Mouse (Mus musculus) brain, embryonic 18.5 days (tissue): ENCODE results near the gene Aars2.

Experiments used
- DNase-seq: peaks from one replicate; pipeline ENCODE4 v3.0.0-alpha.2; 2012; ENCODE audit warnings: low read depth, low spot score

The Aars2 gene

DNA sequence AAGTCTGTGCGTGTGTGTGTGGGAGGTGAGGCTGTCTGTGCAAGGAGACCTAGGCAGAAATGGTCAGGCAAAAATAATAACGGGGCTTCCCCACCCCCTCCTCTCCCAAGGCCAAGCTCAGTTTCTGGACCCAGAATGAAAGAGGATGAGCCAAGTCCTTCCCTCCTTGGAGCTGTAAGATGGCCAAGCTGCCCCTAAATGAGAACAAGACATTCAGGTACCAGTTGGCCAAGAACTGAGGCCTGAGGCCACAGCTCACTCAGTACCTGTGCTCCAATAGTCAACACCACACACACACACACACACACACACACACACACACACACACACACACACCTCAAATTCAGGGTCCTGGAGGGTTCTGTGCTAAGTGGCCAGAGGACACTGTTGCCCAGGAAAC is 36.1 kb downstream of the Aars2 start:
- no peak for DNase-seq

- no peak for DNase-seq
These were observed 36.5 kb downstream of the Aars2 start for GRCm38 (mm10) chr17:45543115-45543514.

- DNase-seq, result no peak
These were observed 37.6 kb downstream of the Aars2 start for GRCm38 (mm10) chr17:45544001-45544872.

DNA sequence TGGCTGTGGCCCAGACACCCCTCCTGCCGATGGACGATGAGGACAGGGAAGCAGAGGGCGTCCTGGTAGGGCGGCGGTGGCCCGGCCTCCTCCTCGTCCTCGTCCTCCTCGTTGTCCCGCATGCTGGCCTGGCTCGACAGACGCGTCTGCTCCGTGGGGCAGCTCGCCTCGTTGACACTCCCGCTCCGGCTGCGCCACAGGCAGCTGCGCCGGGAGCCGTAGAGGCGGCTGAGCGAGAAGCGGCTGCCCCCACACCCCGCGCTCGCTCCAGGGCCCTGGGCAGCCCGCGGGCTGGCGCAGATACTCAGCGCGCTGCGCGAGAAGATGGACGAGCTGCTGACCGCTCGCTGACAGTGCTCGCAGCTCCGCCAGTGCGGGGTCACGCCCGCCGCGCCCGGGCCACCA is 38.2 kb downstream of the Aars2 start:
- no peak for DNase-seq

GRCm38 (mm10) chr17:45545278-45545961 is 38.8 kb downstream of the Aars2 start:
- DNase-seq, result no peak

DNA sequence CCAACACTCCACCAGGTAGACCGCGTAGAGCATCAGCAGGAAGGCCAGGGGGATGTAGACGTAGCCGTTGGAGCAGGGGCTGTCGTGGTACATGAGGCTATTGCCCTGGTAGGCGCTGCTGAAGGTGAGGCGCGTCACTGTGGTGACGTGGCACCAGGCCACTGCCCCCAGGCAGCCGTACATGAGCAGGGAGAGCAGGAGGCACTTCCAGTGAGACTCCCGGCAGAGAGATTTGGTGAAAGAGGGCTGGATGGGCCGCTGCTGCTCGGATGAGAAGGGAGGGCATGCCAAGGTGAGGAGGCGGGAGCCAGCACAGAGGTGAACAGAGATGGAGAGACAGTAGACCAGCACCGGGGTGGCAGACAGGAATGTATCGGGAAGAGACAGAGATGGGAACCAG is 40.3 kb downstream of the Aars2 start:
- no peak for DNase-seq

DNA sequence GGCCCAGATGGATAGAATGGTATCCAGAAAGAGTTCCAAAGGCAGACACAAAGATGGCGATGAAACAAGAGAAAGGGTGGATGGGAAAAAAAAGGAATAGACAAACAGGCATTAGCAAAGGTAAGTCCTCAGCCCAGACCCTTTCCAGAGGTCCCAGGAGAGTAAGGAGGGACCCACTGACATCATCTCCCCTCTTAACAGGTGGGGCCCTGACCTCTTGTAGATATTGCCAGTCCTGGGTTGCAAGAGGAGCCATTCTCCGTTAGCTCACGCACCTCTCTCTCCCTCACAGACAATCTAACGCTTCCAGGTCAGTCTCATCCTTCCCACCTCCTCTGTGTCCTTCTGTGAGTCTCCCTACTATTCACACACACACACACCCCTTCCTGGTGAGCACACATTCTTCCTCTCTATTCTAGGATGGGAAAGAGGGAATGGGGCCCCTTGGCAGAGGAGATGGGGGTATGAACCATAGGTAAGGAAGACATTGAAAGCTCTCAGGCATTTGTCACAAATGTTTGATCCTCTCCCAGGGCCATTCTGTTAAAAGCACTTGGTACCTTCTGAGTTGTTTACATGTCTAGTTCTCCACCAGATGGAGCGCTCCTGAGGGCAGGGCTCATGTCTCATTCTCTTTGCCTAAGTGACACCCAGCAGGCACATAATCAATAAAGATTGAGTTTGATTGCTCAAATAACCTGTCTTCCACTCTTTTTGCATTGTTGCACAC is 41.0 kb downstream of the Aars2 start:
- no peak for DNase-seq

DNA sequence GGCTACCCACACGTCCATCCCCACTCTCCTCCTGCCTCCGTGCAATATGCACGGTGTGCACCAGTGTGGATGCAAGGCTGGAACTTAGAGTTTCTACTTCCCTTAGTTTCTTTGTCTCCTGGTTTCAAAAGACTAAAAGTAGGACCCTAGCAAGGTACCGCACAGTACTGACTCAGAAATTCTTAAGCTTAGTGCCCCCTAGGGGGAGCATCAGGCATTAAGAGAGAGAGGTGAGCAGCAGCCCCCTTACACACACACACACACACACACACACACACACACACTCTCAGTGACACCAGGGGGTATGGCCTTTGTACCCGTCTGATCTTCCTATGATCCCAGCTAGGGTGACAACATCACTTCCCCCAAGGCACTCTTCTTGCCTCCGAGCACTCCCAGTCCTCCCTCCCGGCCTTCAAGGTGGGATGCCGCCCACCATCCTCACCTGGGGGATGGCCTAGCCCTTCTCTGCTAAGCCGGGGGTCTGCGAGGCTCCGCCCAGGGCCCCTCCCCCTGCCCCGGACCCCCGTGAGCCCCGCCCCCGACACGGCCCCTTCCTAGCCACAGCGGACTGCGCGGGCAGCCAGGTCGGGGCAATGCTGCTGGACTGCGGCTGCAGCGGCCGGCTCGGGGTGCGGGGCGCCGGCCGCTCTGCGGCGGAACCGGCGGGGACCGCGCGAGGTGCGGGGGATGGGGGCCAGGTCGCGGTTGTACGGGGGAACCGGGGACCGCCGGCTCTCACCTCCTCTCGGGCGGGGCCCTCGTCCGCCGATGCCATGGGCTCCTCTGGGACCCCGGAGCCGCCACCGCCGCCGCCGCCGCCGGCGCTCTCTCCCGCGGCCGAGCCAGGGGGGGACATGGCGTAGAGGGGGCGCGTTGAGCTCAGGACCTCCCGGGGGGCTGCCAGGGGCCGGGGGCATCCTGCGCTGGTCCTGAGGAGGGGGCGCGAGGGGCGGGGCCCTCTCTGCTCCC is 42.2 kb downstream of the Aars2 start:
- DNase-seq, result no peak

GRCm38 (mm10) chr17:45549617-45550181 is 43.1 kb downstream of the Aars2 start, which contains the start of gene Tmem151b:
TSS of gene Tmem151b (minus strand) at chr17:45549677.
- no peak for DNase-seq

GRCm38 (mm10) chr17:45550253-45550652 is 43.6 kb downstream of the Aars2 start:
- DNase-seq, result no peak

GRCm38 (mm10) chr17:45551249-45551796 is 44.7 kb downstream of the Aars2 start:
- no peak for DNase-seq

DNA sequence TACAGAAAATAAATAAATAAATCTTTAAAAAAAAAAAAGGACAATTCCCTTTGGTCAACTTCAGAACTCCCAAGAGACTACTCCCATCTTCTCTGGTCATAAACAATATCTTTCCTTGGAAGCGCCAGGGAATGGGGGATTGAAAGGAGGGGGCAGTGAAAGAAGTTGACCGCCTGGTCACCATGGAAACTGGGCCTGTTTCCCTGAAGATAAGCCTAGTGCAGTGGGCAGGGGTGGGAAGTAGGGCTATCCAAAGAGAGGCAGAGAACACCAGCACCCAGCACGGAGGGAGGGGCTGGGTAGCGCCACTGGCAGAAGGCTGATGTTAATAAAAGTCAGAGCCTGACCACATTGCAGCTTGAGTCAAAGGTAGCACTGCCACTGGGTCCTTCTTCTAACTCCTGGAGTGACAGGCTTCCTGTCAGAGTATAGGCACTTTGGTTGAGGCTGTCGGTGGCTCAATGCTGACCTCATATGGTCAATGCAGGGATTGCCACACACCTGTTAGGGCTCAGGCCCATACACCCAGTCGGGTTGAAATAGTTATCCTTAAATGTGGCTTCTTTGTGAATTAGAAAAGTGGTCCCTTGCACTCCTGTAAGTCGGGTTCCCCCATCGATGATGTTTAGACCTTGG is 45.3 kb downstream of the Aars2 start:
- DNase-seq, result no peak

GRCm38 (mm10) chr17:45553065-45553464 is 46.4 kb downstream of the Aars2 start:
- DNase-seq, result no peak

DNA sequence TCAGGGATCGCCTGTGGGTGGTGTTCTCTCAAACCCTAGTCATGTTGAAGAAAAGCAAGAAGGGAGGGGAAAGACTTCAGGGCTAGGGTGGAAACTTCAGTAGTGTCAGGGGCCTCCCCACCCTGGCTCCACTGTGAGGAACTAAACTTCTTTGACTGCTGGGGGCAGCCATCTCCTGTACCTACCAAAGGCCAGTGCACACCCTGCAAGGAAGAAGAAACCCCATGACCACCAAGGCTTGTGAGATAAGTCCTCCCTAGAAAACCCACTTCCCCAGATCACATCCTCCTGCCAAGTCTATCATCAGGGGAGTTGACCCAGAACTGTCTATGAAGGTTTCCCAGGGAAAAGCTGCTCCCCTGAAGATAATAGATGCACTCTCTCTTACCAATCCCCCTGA is 47.8 kb downstream of the Aars2 start:
- no peak for DNase-seq

GRCm38 (mm10) chr17:45555452-45556106 is 48.9 kb downstream of the Aars2 start, which contains the start of gene Nfkbie:
TSS of gene Nfkbie (plus strand) at chr17:45555703.
- DNase-seq, result no peak

DNA sequence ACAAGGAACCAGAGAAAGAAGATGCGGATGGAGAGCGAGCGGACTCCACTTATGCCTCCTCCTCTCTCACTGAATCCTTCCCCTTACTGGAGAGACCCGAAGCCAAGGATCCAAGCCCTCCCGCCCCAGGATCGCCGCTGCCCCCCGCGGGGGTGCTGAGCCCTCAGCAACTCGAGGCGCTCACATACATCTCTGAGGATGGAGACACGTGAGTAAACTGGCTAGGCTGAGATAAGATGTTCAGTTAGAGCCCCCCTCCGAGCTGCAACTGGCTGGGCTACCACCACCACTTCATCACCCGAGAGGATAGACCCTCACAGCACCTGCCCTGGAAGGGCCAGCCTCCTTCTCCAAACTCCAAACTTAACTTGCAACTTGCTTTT is 49.5 kb downstream of the Aars2 start:
- DNase-seq, result no peak

- no peak for DNase-seq
These were observed 50.0 kb downstream of the Aars2 start for GRCm38 (mm10) chr17:45556514-45557245.

DNA sequence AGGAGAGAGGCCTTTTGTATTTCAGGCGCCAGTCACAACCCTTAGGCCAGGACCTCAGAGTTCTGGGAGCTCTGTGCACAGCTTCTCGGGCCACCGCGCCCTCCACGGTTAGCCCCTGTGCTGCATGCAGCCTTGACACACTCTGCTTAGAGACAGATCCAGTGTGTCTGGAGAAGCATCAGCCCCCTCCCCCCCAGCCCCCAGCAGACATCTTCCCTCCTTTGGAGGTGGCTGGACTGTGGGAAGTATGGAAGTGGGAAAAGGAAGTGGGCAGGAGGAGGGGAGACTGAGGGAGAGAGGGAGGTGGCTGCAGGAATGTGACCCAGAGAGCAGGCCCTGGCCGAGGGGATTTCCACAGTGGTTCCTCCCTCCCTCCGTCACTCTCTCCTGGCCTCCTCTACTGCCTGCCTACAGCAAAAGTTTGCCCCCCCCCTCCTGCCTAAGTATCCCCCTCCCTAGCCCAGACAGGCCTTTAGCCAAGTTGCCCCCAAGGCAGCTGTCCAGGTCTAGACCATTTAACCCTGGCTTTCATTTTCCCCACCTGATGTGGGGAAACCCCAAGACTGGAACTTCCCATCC is 50.7 kb downstream of the Aars2 start:
- no peak for DNase-seq
